Mouse (Mus musculus) small intestine, adult 2 months (tissue): Measurements from ENCODE around the gene Lrch4.

ENCODE experiments used
- CTCF ChIP-seq: fragments of 200-500 bp; IDR thresholded peaks from 2 replicates; pipeline ENCODE4 v1.5.1; 2012; ENCODE audit warnings: low read depth, mild to moderate bottlenecking, control low read depth, inconsistent platforms, low read length, moderate library complexity, mixed read lengths; ENCODE audit not compliant: insufficient replicate concordance, insufficient read length; ENCODE audit errors: extremely low read depth
- POLR2A ChIP-seq: fragments of 200-500 bp; IDR thresholded peaks from 2 replicates; pipeline ENCODE4 v1.6.1; 2012; ENCODE audit warnings: low read depth, mild to moderate bottlenecking, control low read depth, inconsistent platforms, low read length, moderate library complexity

GRCm38 (mm10) chr5:137682526-137682925 lies 53.6 kb downstream of the Lrch4 start:
- TF ChIP-seq POLR2A, result no peak
- no peak for TF ChIP-seq CTCF
